Mouse (Mus musculus): Measurements from ENCODE around the gene Slc35c2. TPM values are rescaled to one million over a fixed set of nuclear protein-coding genes. Genes with fewer than 3 reads are reported as not detected.

Slc35c2 gene
- polyA plus RNA-seq, 1 experiment, result 46.5 TPM

GRCm38 (mm10) chr2:165259859-165260258 lies 27.8 kb downstream of the Slc35c2 start:
- no peaks in the 10 kb centered on the region for H3K36me3 ChIP-seq (ENCODE audit: control insufficient read depth, insufficient read depth)
- no peak for TF ChIP-seq MYOG (IDR thresholded peaks at IDR 0.05; ENCODE audit: control insufficient read depth, extremely low read depth, insufficient read length)
- no peak for TF ChIP-seq CTCF (IDR thresholded peaks at IDR 0.05; ENCODE audit: control insufficient read depth, insufficient read depth, insufficient read length)
- TF ChIP-seq USF1 (IDR thresholded peaks at IDR 0.05; ENCODE audit: low read depth), result no peak
- no peak for TF ChIP-seq FOSL1 (IDR thresholded peaks at IDR 0.05; ENCODE audit: insufficient read depth, low read length, poor library complexity, severe bottlenecking)
- no peak for TF ChIP-seq CEBPB (IDR thresholded peaks at IDR 0.05; ENCODE audit: low read depth)
- no peak for TF ChIP-seq MAX (IDR thresholded peaks at IDR 0.05)
- no peak for TF ChIP-seq MYOD1 (IDR thresholded peaks at IDR 0.05; ENCODE audit: control insufficient read depth, insufficient read length, low read depth)
- H3K4me3 ChIP-seq (ENCODE audit: insufficient read depth, poor library complexity, severe bottlenecking), result no peak overlapping the region
- peaks cover 34% of the 10 kb centered on the region for H3K27me3 ChIP-seq (ENCODE audit: control insufficient read depth, insufficient read depth, insufficient read length)
- H3K79me2 ChIP-seq (ENCODE audit: control insufficient read depth, insufficient read depth), result no peaks in the 10 kb centered on the region
- no peaks in the 10 kb centered on the region for H3K79me3 ChIP-seq (ENCODE audit: low read depth)
- no peak overlapping the region for H3ac ChIP-seq (ENCODE audit: control insufficient read depth, insufficient read length, low read depth)

DNA sequence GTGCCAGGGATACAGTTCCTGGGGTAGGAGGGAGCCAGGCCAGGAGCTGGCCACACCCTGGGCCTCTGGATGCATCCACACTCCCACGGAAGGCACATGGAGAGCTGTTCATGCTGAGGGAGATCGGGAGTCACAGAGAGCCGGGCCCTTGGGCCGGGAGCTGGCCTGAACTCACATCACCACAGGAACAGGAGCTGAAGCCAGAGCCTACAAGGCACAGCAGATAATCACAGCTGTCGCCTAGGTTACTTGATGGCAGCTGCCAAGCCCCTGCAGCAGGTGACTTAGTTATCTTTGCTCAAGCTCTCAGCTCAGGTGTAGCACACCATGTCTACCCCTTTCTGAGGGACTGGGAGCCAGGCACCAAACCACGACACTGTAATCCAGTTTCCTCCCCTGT lies 29.3 kb downstream of the Slc35c2 start:
- H3K27me3 ChIP-seq (ENCODE audit: control insufficient read depth, insufficient read depth, insufficient read length), result peaks cover 47% of the 10 kb centered on the region
- H3K79me2 ChIP-seq (ENCODE audit: control insufficient read depth, insufficient read depth), result no peaks in the 10 kb centered on the region
- TF ChIP-seq USF1 (IDR thresholded peaks at IDR 0.05; ENCODE audit: low read depth) (no peak), FOSL1 (IDR thresholded peaks at IDR 0.05; ENCODE audit: insufficient read depth, low read length, poor library complexity, severe bottlenecking) (no peak), CEBPB (IDR thresholded peaks at IDR 0.05; ENCODE audit: low read depth) (no peak), MYOG (IDR thresholded peaks at IDR 0.05; ENCODE audit: control insufficient read depth, extremely low read depth, insufficient read length) (no peak), MYOD1 (IDR thresholded peaks at IDR 0.05; ENCODE audit: control insufficient read depth, insufficient read length, low read depth) (no peak), CTCF (IDR thresholded peaks at IDR 0.05; ENCODE audit: control insufficient read depth, insufficient read depth, insufficient read length) (no peak), MAX (IDR thresholded peaks at IDR 0.05) (no peak)
- no peak overlapping the region for H3ac ChIP-seq (ENCODE audit: control insufficient read depth, insufficient read length, low read depth)
- no peaks in the 10 kb centered on the region for H3K36me3 ChIP-seq (ENCODE audit: control insufficient read depth, insufficient read depth)
- no peak overlapping the region for H3K4me3 ChIP-seq (ENCODE audit: insufficient read depth, poor library complexity, severe bottlenecking)
- H3K79me3 ChIP-seq (ENCODE audit: low read depth), result no peaks in the 10 kb centered on the region

GRCm38 (mm10) chr2:165257151-165257834 lies 30.4 kb downstream of the Slc35c2 start:
- Histone ChIP-seq H3K27me3 (ENCODE audit: control insufficient read depth, insufficient read depth, insufficient read length) (peaks cover 58% of the 10 kb centered on the region), H3K79me2 (ENCODE audit: control insufficient read depth, insufficient read depth) (no peaks in the 10 kb centered on the region), H3K36me3 (ENCODE audit: control insufficient read depth, insufficient read depth) (no peaks in the 10 kb centered on the region), H3ac (ENCODE audit: control insufficient read depth, insufficient read length, low read depth) (no peak overlapping the region), H3K79me3 (ENCODE audit: low read depth) (no peaks in the 10 kb centered on the region), H3K4me3 (ENCODE audit: insufficient read depth, poor library complexity, severe bottlenecking) (no peak overlapping the region)
- no peak for TF ChIP-seq MYOD1 (IDR thresholded peaks at IDR 0.05; ENCODE audit: control insufficient read depth, insufficient read length, low read depth)
- TF ChIP-seq CEBPB (IDR thresholded peaks at IDR 0.05; ENCODE audit: low read depth), result no peak
- no peak for TF ChIP-seq CTCF (IDR thresholded peaks at IDR 0.05; ENCODE audit: control insufficient read depth, insufficient read depth, insufficient read length)
- TF ChIP-seq MYOG (IDR thresholded peaks at IDR 0.05; ENCODE audit: control insufficient read depth, extremely low read depth, insufficient read length), result no peak
- TF ChIP-seq MAX (IDR thresholded peaks at IDR 0.05), result no peak
- no peak for TF ChIP-seq USF1 (IDR thresholded peaks at IDR 0.05; ENCODE audit: low read depth)
- TF ChIP-seq FOSL1 (IDR thresholded peaks at IDR 0.05; ENCODE audit: insufficient read depth, low read length, poor library complexity, severe bottlenecking), result no peak

DNA sequence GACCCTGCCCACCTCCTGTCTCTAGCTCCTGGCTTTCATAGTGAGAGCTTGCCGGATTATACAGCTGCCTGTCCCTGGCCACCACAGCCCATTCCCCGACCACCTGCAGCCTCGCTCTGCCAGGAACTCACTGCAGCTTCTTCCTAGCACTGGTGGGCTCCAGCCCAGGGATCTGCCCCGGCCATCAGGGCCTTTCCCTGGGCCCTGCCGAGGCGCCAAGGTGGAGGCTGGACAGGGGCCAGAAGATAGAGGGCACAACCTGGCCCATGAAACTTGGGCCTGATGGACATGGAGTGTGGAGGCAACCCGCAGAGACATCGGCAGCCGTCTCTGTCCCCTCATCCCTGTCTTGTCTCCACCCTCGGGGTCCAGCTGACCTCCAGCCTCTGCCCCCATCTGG lies 31.5 kb downstream of the Slc35c2 start:
- TF ChIP-seq FOSL1 (IDR thresholded peaks at IDR 0.05; ENCODE audit: insufficient read depth, low read length, poor library complexity, severe bottlenecking), result no peak
- no peak for TF ChIP-seq CTCF (IDR thresholded peaks at IDR 0.05; ENCODE audit: control insufficient read depth, insufficient read depth, insufficient read length)
- TF ChIP-seq MAX (IDR thresholded peaks at IDR 0.05), result no peak
- no peak for TF ChIP-seq CEBPB (IDR thresholded peaks at IDR 0.05; ENCODE audit: low read depth)
- no peak for TF ChIP-seq MYOD1 (IDR thresholded peaks at IDR 0.05; ENCODE audit: control insufficient read depth, insufficient read length, low read depth)
- no peak for TF ChIP-seq MYOG (IDR thresholded peaks at IDR 0.05; ENCODE audit: control insufficient read depth, extremely low read depth, insufficient read length)
- no peak for TF ChIP-seq USF1 (IDR thresholded peaks at IDR 0.05; ENCODE audit: low read depth)
- H3K79me3 ChIP-seq (ENCODE audit: low read depth), result no peaks in the 10 kb centered on the region
- H3K27me3 ChIP-seq (ENCODE audit: control insufficient read depth, insufficient read depth, insufficient read length), result peaks cover 66% of the 10 kb centered on the region
- no peak overlapping the region for H3ac ChIP-seq (ENCODE audit: control insufficient read depth, insufficient read length, low read depth)
- H3K36me3 ChIP-seq (ENCODE audit: control insufficient read depth, insufficient read depth), result no peaks in the 10 kb centered on the region
- no peak overlapping the region for H3K4me3 ChIP-seq (ENCODE audit: insufficient read depth, poor library complexity, severe bottlenecking)
- no peaks in the 10 kb centered on the region for H3K79me2 ChIP-seq (ENCODE audit: control insufficient read depth, insufficient read depth)

GRCm38 (mm10) chr2:165253867-165254266 lies 33.8 kb downstream of the Slc35c2 start:
- TF ChIP-seq MAX (IDR thresholded peaks at IDR 0.05) (no peak), FOSL1 (IDR thresholded peaks at IDR 0.05; ENCODE audit: insufficient read depth, low read length, poor library complexity, severe bottlenecking) (no peak), USF1 (IDR thresholded peaks at IDR 0.05; ENCODE audit: low read depth) (no peak), MYOG (IDR thresholded peaks at IDR 0.05; ENCODE audit: control insufficient read depth, extremely low read depth, insufficient read length) (no peak), CTCF (IDR thresholded peaks at IDR 0.05; ENCODE audit: control insufficient read depth, insufficient read depth, insufficient read length) (no peak), MYOD1 (IDR thresholded peaks at IDR 0.05; ENCODE audit: control insufficient read depth, insufficient read length, low read depth) (no peak), CEBPB (IDR thresholded peaks at IDR 0.05; ENCODE audit: low read depth) (no peak)
- H3ac ChIP-seq (ENCODE audit: control insufficient read depth, insufficient read length, low read depth), result no peak overlapping the region
- no peaks in the 10 kb centered on the region for H3K36me3 ChIP-seq (ENCODE audit: control insufficient read depth, insufficient read depth)
- no peak overlapping the region for H3K4me3 ChIP-seq (ENCODE audit: insufficient read depth, poor library complexity, severe bottlenecking)
- no peaks in the 10 kb centered on the region for H3K79me2 ChIP-seq (ENCODE audit: control insufficient read depth, insufficient read depth)
- peaks cover 69% of the 10 kb centered on the region for H3K27me3 ChIP-seq (ENCODE audit: control insufficient read depth, insufficient read depth, insufficient read length)
- no peaks in the 10 kb centered on the region for H3K79me3 ChIP-seq (ENCODE audit: low read depth)
